Mouse (Mus musculus): ENCODE data around the gene Vmn1r200. TPM values are rescaled to one million over a fixed set of nuclear protein-coding genes. Genes with fewer than 3 reads are reported as not detected.
"Not testable (repeated sequence)": the region's sequence is repeated elsewhere in the genome, so short reads cannot be mapped to it uniquely, and the experiment has no call there.

Vmn1r200 gene
- not detected for total RNA-seq (2021)
- long read RNA-seq, experiment 1, result 0 reads
- long read RNA-seq, experiment 2, result 0 reads

- DNase-seq (ENCODE audit: low spot score), result no peak
Observed at GRCm38 (mm10) chr13:22390073-22390472, at the start of gene Vmn1r200. Gene Vmn1r200 (plus strand): TSS chr13:22390373.

GRCm38 (mm10) chr13:22350064-22350463 is 40.1 kb upstream of the Vmn1r200 start, which contains the start of gene Vmn1r198:
Gene Vmn1r198 (plus strand): TSS chr13:22350364.
- no peak for DNase-seq (ENCODE audit: low spot score)

GRCm38 (mm10) chr13:22350813-22351212 is 39.4 kb upstream of the Vmn1r200 start:
- no peak for DNase-seq (ENCODE audit: low spot score)

DNA sequence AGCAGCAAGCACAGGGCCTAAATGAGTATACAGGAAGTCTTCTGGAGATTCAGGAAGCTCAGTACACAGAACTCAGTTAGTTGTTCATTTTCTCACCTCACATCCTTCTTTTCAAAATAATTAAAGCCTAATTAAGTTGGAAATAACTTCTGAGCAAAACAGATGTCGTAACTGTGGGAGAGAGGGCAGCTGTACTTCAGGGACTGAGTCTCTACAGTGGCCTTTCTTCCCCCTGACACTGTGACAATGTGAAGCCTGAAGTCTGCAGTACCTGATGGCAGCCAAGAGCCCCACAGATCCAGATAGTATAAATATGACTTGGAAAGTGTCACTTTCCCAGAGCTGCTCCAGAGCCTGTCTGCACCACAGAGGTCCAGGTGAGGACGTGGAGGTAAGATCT is 10.7 kb upstream of the Vmn1r200 start, which contains the start of gene Vmn1r199:
Gene Vmn1r199 (plus strand): TSS at position 301 of the 400 bp plus-strand sequence.
- no peak for DNase-seq (ENCODE audit: low spot score)

DNA sequence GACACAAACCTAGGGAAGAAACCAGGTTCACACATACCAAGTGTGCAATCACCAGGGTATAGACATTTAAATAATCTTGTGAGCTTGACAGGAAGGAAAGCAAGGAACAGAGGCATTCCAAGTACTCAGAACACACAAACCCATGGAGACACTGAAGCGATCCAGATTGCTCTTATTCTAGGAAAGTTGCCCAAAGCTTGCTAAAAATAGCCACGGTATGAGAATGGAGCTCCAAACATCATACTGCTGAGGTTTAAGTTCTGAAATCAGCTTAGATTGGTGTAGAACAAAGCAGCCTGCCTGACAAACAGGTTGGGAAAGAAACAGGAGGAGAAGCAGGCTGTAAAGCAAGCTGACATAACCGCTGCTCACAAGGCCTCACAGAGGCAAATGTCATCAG is 9.0 kb upstream of the Vmn1r200 start:
- not testable (repeated sequence) for DNase-seq (ENCODE audit: low spot score)

- no peak for DNase-seq (ENCODE audit: low spot score)
Observed at GRCm38 (mm10) chr13:22383401-22383800, 6.8 kb upstream of the Vmn1r200 start.

GRCm38 (mm10) chr13:22387050-22387449 is 3.1 kb upstream of the Vmn1r200 start:
- no peak for DNase-seq (ENCODE audit: low spot score)

GRCm38 (mm10) chr13:22402978-22403377 is 12.8 kb downstream of the Vmn1r200 start:
- no peak for DNase-seq (ENCODE audit: low spot score)

Other genes with a start within 250 kb of the Vmn1r200 start
- gene Vmn1r191, start 206.4 kb upstream of the Vmn1r200 start, total RNA-seq (2021), result not detected
- not detected for gene Vmn1r192, start 199.2 kb upstream of the Vmn1r200 start, total RNA-seq (2021)
- gene Vmn1r193, start 167.2 kb upstream of the Vmn1r200 start, total RNA-seq (2021), result not detected
- gene Vmn1r194, start 146.2 kb upstream of the Vmn1r200 start, total RNA-seq (2021), result not detected
- gene Vmn1r195, start 119.9 kb upstream of the Vmn1r200 start, total RNA-seq (2021), result not detected
- gene Vmn1r196, start 100.5 kb upstream of the Vmn1r200 start, total RNA-seq (2021), result not detected
- not detected for gene Vmn1r197, start 65.8 kb upstream of the Vmn1r200 start, total RNA-seq (2021)
- gene Vmn1r198, start 40.0 kb upstream of the Vmn1r200 start, total RNA-seq (2021), result not detected
- not detected for gene Vmn1r199, start 10.6 kb upstream of the Vmn1r200 start, total RNA-seq (2021)
- not detected for gene Vmn1r201, start 81.5 kb downstream of the Vmn1r200 start, total RNA-seq (2021)
- gene Vmn1r202, start 115.0 kb downstream of the Vmn1r200 start, total RNA-seq (2021), result not detected
- not detected for gene Vmn1r203, start 127.7 kb downstream of the Vmn1r200 start, total RNA-seq (2021)
- not detected for gene Vmn1r204, start 162.8 kb downstream of the Vmn1r200 start, total RNA-seq (2021)
- gene Vmn1r205, start 202.6 kb downstream of the Vmn1r200 start, total RNA-seq (2021), result not detected
- gene Vmn1r206, start 233.9 kb downstream of the Vmn1r200 start, total RNA-seq (2021), result not detected

Measured in gastrocnemius, adult 18-20 months (tissue).